Comparison of ENCODE assay signal across 18 mouse cellular contexts in the genomic region with DNA sequence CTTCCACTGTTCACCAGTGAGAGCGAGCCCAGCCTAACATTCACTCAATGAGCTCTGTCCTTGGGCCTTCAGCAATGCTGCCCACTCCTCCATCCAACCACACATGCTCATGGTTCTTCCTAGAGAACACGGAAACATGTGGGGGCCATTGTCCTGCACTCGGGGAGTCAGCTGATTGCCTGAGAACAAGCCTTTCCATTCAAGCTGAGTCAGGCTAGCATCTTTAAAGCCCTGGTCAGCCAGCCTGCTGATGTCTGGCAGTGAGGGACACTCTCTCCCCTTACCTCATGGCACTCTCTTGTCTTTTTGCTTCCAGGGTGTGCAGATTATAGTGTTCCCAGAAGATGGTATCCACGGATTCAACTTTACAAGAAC. TPM values are rescaled to one million over a fixed set of nuclear protein-coding genes. Genes with fewer than 3 reads are reported as not detected.
DNase-seq lines count a peak whose midpoint lies in the region; ATAC-seq and TF ChIP-seq lines count a peak whose summit lies in the region.
"Had no signal": no experiment of that assay in that cellular context is flagged by ENCODE, and none has a peak within 500 bp of the region (broad histone marks: within the 10 kb centered on the region; RNA-seq: fewer than 3 reads in every experiment).

No protein-coding gene starts in this region.

- TF ChIP-seq CTCF in CH12.LX (conservative IDR thresholded peaks at IDR 0.05 in 1 of 2, IDR thresholded peaks at IDR 0.05 in 1 of 2; ENCODE audit: low read depth in 2 of 2, low read length in 2 of 2): no peak

- WGBS in kidney, embryonic 15.5 days: 76% methylated on average over 4 of the region's 4 CpGs
- 81% methylated on average over 4 of the region's 4 CpGs for WGBS in embryonic facial prominence, embryonic 12.5 days
- WGBS in limb, embryonic 13.5 days: 83% methylated on average over 4 of the region's 4 CpGs

- in situ Hi-C loops in CH12.LX (cut with MboI; ENCODE audit: low pct_ligation_motif_present, low pct_unique_long_range_greater_than_20kb, low sequenced_read_pairs): no loop called here

- TF ChIP-seq RAD21 in CH12.LX (IDR thresholded peaks at IDR 0.05; ENCODE audit: low read depth, low read length): no peak

- no peak for TF ChIP-seq EP300 in CH12.LX (IDR thresholded peaks at IDR 0.05; ENCODE audit: low read length)

- no peak overlapping the region for H3K4me2 ChIP-seq in kidney, embryonic 15.5 days
- no peak overlapping the region for H3K4me2 ChIP-seq in CH12.LX (ENCODE audit: insufficient read depth, low read depth, poor library complexity, severe bottlenecking)
- H3K4me2 ChIP-seq in embryonic facial prominence, embryonic 12.5 days (replicated peaks): no peak overlapping the region
- no peak overlapping the region for H3K4me2 ChIP-seq in limb, embryonic 13.5 days (replicated peaks)
- H3K4me2 ChIP-seq: lung, embryonic 15.5 days; midbrain, embryonic 11.5 days had no signal

- dilution Hi-C loops in CH12.LX (cut with MboI; ENCODE audit: extremely low pct_ligation_motif_present, extremely low pct_unique_long_range_greater_than_20kb, low sequenced_read_pairs): no loop called here

- H3K4me3 ChIP-seq in kidney, embryonic 15.5 days (replicated peaks): no peak overlapping the region
- no peak overlapping the region for H3K4me3 ChIP-seq in CH12.LX (replicated peaks in 1 of 3; ENCODE audit: low read depth in 2 of 3, low read length in 2 of 3, poor library complexity in 1 of 3)
- H3K4me3 ChIP-seq in embryonic facial prominence, embryonic 12.5 days: no peak overlapping the region
- no peak overlapping the region for H3K4me3 ChIP-seq in limb, embryonic 13.5 days
- H3K4me3 ChIP-seq: lung, embryonic 15.5 days had no signal

- no peaks in the 10 kb centered on the region for H3K79me2 ChIP-seq in CH12.LX (replicated peaks; ENCODE audit: control insufficient read depth, extremely low read depth, insufficient read depth, poor library complexity, severe bottlenecking)

- H3K27ac ChIP-seq in kidney, embryonic 15.5 days: 0 out of 2 replicates have a peak overlapping the region, but pooled peaks have one; percentile 4
- H3K27ac ChIP-seq in CH12.LX (ENCODE audit: insufficient read depth, low read depth): 0 out of 2 replicates have a peak overlapping the region, but pooled peaks have one; percentile 48
- H3K27ac ChIP-seq in embryonic facial prominence, embryonic 12.5 days: peak overlapping the region; percentile 7; the same call in 1 of the 2 replicates
- H3K27ac ChIP-seq in limb, embryonic 13.5 days: peak overlapping the region; percentile 28; the same call in 1 of the 2 replicates
- H3K27ac ChIP-seq: lung, embryonic 15.5 days had no signal

- H3K4me1 ChIP-seq in kidney, embryonic 15.5 days: peaks cover 48% of the 10 kb centered on the region
- H3K4me1 ChIP-seq in CH12.LX (ENCODE audit: control insufficient read depth in 1 of 2, insufficient read depth in 2 of 2): peaks cover 40 to 86% of the 10 kb centered on the region in 2 experiments
- H3K4me1 ChIP-seq in embryonic facial prominence, embryonic 12.5 days: peaks cover 36% of the 10 kb centered on the region
- peaks cover 80% of the 10 kb centered on the region for H3K4me1 ChIP-seq in limb, embryonic 13.5 days

- H3K9ac ChIP-seq in kidney, embryonic 15.5 days: no peak overlapping the region
- no peak overlapping the region for H3K9ac ChIP-seq in CH12.LX (ENCODE audit: insufficient read depth, low read depth)
- no peak overlapping the region for H3K9ac ChIP-seq in embryonic facial prominence, embryonic 12.5 days
- H3K9ac ChIP-seq in limb, embryonic 13.5 days: 0 out of 2 replicates have a peak overlapping the region, but pooled peaks have one; percentile 13
- H3K9ac ChIP-seq: lung, embryonic 15.5 days had no signal

- no peak for ATAC-seq in kidney, embryonic 15.5 days (replicated peaks; ENCODE audit: low FRiP score)
- no peak for ATAC-seq in embryonic facial prominence, embryonic 12.5 days (ENCODE audit: insufficient number of reproducible peaks, insufficient read depth, low FRiP score, low TSS enrichment)
- no peak for ATAC-seq in limb, embryonic 13.5 days (ENCODE audit: low FRiP score, low read depth)
- ATAC-seq: forebrain, embryonic 16.5 days; Patski had no signal

- H3K27me3 ChIP-seq in kidney, embryonic 15.5 days: no peaks in the 10 kb centered on the region
- no peaks in the 10 kb centered on the region for H3K27me3 ChIP-seq in CH12.LX (replicated peaks)
- no peaks in the 10 kb centered on the region for H3K27me3 ChIP-seq in embryonic facial prominence, embryonic 12.5 days
- no peaks in the 10 kb centered on the region for H3K27me3 ChIP-seq in limb, embryonic 13.5 days
- H3K27me3 ChIP-seq: lung, embryonic 15.5 days; Patski had no signal

- TF ChIP-seq POLR2A in CH12.LX (IDR thresholded peaks at IDR 0.05; ENCODE audit: low read depth, low read length): no peak

- H3K36me3 ChIP-seq in kidney, embryonic 15.5 days: peaks cover 20% of the 10 kb centered on the region
- peaks cover 10 to 32% of the 10 kb centered on the region in 2 experiments for H3K36me3 ChIP-seq in CH12.LX (replicated peaks in 1 of 2; ENCODE audit: control insufficient read depth in 1 of 2, insufficient read depth in 1 of 2, low read length in 1 of 2)
- peaks cover 10% of the 10 kb centered on the region for H3K36me3 ChIP-seq in embryonic facial prominence, embryonic 12.5 days
- H3K36me3 ChIP-seq in limb, embryonic 13.5 days: peaks cover 23% of the 10 kb centered on the region

- DNase-seq in kidney, adult 9 months: no peak
- no peak for DNase-seq in CH12.LX (ENCODE audit: extremely low read depth)
- DNase-seq in embryo, embryonic 10 days (ENCODE audit: low spot score): no peak
- no peak for DNase-seq in right cerebral cortex, postnatal 10 days (ENCODE audit: low spot score in 2 of 2)
- no peak for DNase-seq in lung, adult 18-20 months
- DNase-seq: cerebellum, adult 9-11 months; gastrocnemius, postnatal 25 days; kidney, adult 18-20 months; retina, postnatal 1 day had no signal

- no peaks in the 10 kb centered on the region for H3K9me3 ChIP-seq in kidney, embryonic 15.5 days (replicated peaks)
- peaks cover 8% of the 10 kb centered on the region for H3K9me3 ChIP-seq in CH12.LX (replicated peaks; ENCODE audit: low read length)
- no peaks in the 10 kb centered on the region for H3K9me3 ChIP-seq in embryonic facial prominence, embryonic 12.5 days
- H3K9me3 ChIP-seq in limb, embryonic 13.5 days: no peaks in the 10 kb centered on the region
- H3K9me3 ChIP-seq: lung, embryonic 15.5 days had no signal

TF ChIP-seq in CH12.LX, 34 proteins besides CTCF, POLR2A, EP300 and RAD21:
- no peak for TF ChIP-seq MEF2A (IDR thresholded peaks at IDR 0.05; ENCODE audit: borderline replicate concordance, low read depth, low read length)
- no peak for TF ChIP-seq GABPA (IDR thresholded peaks at IDR 0.05; ENCODE audit: insufficient replicate concordance, low read depth, low read length)
- TF ChIP-seq ELF1 (IDR thresholded peaks at IDR 0.05; ENCODE audit: low read depth, low read length): no peak
- no peak for TF ChIP-seq HCFC1 (IDR thresholded peaks at IDR 0.05; ENCODE audit: low read depth, low read length)
- no peak for TF ChIP-seq TBP (conservative IDR thresholded peaks at IDR 0.05; ENCODE audit: low read depth, low read length)
- no peak for TF ChIP-seq TCF12 (IDR thresholded peaks at IDR 0.05; ENCODE audit: low read depth, low read length)
- no peak for TF ChIP-seq SMC3 (IDR thresholded peaks at IDR 0.05; ENCODE audit: low read depth, low read length)

RNA-seq across cellular contexts. Expression of gene Hacl1, which starts 24.5 kb away (rescaled TPM):
- polyA plus RNA-seq in kidney, embryonic 15.5 days (2015; fragmentation: Nextera tagmentation; extraction: Ambion mirVana): 20.3 and 24.4 TPM in 2 replicates
- total RNA-seq in CH12.LX (2012; rRNA removed) (14.3 and 20.2 TPM in 2 replicates), CH12.LX (2014; rRNA removed) (22.6 and 23.7 TPM in 2 replicates)
- polyA plus RNA-seq in CH12.LX (2012; ENCODE audit: insufficient read length, low read depth): 13.6 and 13.7 TPM in 2 replicates
- polyA plus RNA-seq in embryonic facial prominence, embryonic 12.5 days (2016; fragmentation: Nextera tagmentation; extraction: Ambion mirVana): 10.6 and 13.8 TPM in 2 replicates
- 15.3 and 15.7 TPM in 2 replicates for polyA plus RNA-seq in limb, embryonic 13.5 days (2015; fragmentation: Nextera tagmentation; extraction: Ambion mirVana)

RNA-seq across cellular contexts. Expression of gene Btd, which starts 24.7 kb away (rescaled TPM):
- 36.4 and 39.4 TPM in 2 replicates for polyA plus RNA-seq in kidney, embryonic 15.5 days (2015; fragmentation: Nextera tagmentation; extraction: Ambion mirVana)
- 14.1 and 16.2 TPM in 2 replicates for total RNA-seq in CH12.LX (2012; rRNA removed)
- 22.5 and 23.0 TPM in 2 replicates for total RNA-seq in CH12.LX (2014; rRNA removed)
- 18.2 and 25.4 TPM in 2 replicates for polyA plus RNA-seq in CH12.LX (2012; ENCODE audit: insufficient read length, low read depth)
- polyA plus RNA-seq in embryonic facial prominence, embryonic 12.5 days (2016; fragmentation: Nextera tagmentation; extraction: Ambion mirVana): 25.3 and 28.5 TPM in 2 replicates
- polyA plus RNA-seq in limb, embryonic 13.5 days (2015; fragmentation: Nextera tagmentation; extraction: Ambion mirVana): 30.4 and 33.1 TPM in 2 replicates

RNA-seq across cellular contexts. Expression of gene Gm49387, which starts 24.9 kb away (rescaled TPM):
- polyA plus RNA-seq in kidney, embryonic 15.5 days (2015; fragmentation: Nextera tagmentation; extraction: Ambion mirVana): 2.7 and 3.2 TPM in 2 replicates
- total RNA-seq in CH12.LX (2012; rRNA removed) (not detected in 2 replicates), CH12.LX (2014; rRNA removed) (not detected in 2 replicates)
- polyA plus RNA-seq in CH12.LX (2012; ENCODE audit: insufficient read length, low read depth): 0.71 TPM in 1 of 2 replicates, not detected in the other
- polyA plus RNA-seq in embryonic facial prominence, embryonic 12.5 days (2016; fragmentation: Nextera tagmentation; extraction: Ambion mirVana): 2.3 TPM in 1 of 2 replicates, not detected in the other
- 0.47 and 1.6 TPM in 2 replicates for polyA plus RNA-seq in limb, embryonic 13.5 days (2015; fragmentation: Nextera tagmentation; extraction: Ambion mirVana)
- total RNA-seq: layer of hippocampus, postnatal 10 days had no signal
- polyA plus RNA-seq: forebrain, embryonic 16.5 days; midbrain, embryonic 11.5 days; urinary bladder, adult 2 months had no signal
